Mouse (Mus musculus) limb, embryonic 15.5 days (tissue): ENCODE measurements around the gene Ttc23l. TPM values are rescaled to one million over a fixed set of nuclear protein-coding genes. Genes with fewer than 3 reads are reported as not detected.

Experiments
- ATAC-seq: fragments of 200-750 bp; cut with Nextera tagmentation; 2 replicates; pipeline ENCODE4 v1.8.0; 2017; ENCODE audit warnings: low read depth, moderate TSS enrichment; ENCODE audit not compliant: insufficient number of reproducible peaks, low FRiP score, low TSS enrichment
- H3K27ac ChIP-seq: fragments of 300-500 bp; sonication (generic); 2 replicates; pipeline ENCODE4 v1.5.1; 2015; ENCODE audit warnings: moderate library complexity, mild to moderate bottlenecking, inconsistent platforms
- H3K27me3 ChIP-seq: fragments of 300-500 bp; sonication (generic); 2 replicates; pipeline ENCODE4 v1.6.1; 2015; ENCODE audit warnings: inconsistent platforms
- H3K36me3 ChIP-seq: fragments of 300-500 bp; sonication (generic); 2 replicates; pipeline ENCODE4 v1.6.1; 2015; ENCODE audit warnings: inconsistent platforms
- H3K4me1 ChIP-seq: fragments of 300-500 bp; sonication (generic); 2 replicates; pipeline ENCODE4 v1.6.1; 2015; ENCODE audit warnings: inconsistent platforms
- H3K4me2 ChIP-seq: fragments of 300-500 bp; sonication (generic); 2 replicates; pipeline ENCODE4 v1.6.1; 2015; ENCODE audit warnings: mild to moderate bottlenecking, inconsistent platforms
- H3K4me3 ChIP-seq: fragments of 300-500 bp; sonication (generic); 2 replicates; pipeline ENCODE4 v1.5.1; 2015; ENCODE audit warnings: mild to moderate bottlenecking, inconsistent platforms
- H3K9ac ChIP-seq: fragments of 300-500 bp; sonication (generic); 2 replicates; pipeline ENCODE4 v1.6.1; 2015; ENCODE audit warnings: inconsistent platforms
- H3K9me3 ChIP-seq: fragments of 300-500 bp; sonication (generic); 2 replicates; pipeline ENCODE4 v1.6.1; 2016; ENCODE audit warnings: inconsistent platforms
- WGBS: fragments of 180-500 bp; shearing (Covaris S2); methylation state at CpG from one replicate; pipeline ENCODE4 v1.1.7; 2015; 5-methylcytosine and 5-hydroxymethylcytosine counted together
- polyA plus RNA-seq: library from polyadenylated mRNA; unstranded; fragments of >200 nt; fragmentation: Nextera tagmentation; extraction: Ambion mirVana; gene quantifications from 2 replicates; pipeline ENCODE4 v1.2.1, GENCODE M21; 2015

Ttc23l gene
- polyA plus RNA-seq, 1 experiment from 2014 or later, result not detected

DNA sequence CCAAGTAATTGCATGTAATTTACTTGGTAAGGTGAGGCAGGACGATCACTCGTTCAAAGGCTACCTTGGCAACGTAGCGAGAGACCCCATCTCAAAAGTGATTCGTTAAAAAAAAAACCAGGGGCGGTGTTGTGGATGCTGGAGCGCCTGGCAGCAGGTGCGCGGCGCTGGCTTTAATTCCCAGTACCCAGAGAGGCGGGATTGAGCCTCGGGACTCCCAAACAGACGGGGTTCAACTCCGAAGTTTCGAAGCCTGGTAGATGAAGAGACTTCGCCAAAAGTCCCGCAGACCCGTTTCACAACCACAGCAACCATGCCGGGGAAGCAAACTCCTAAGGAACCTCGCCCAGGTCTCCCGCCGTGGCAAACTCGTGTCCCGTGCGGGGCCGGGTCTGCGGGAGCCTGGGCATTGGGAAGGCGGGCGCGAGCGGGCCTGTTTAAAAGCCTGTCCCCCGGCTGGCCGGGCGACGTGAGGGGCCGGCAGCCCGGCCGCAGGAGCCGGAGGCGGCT, 88.8 kb downstream of the Ttc23l start:
- no peak for ATAC-seq
- Histone ChIP-seq H3K27ac (peak overlapping the region; percentile 85), H3K9ac (peak overlapping the region; percentile 86), H3K4me1 (peaks cover 7% of the 10 kb centered on the region; the same call in 1 of the 2 replicates), H3K36me3 (0 out of 2 replicates have a peak, but pooled peaks cover 2% of the 10 kb centered on the region), H3K9me3 (no peaks in the 10 kb centered on the region), H3K4me3 (peak overlapping the region; percentile 87), H3K4me2 (peak overlapping the region; percentile 56), H3K27me3 (no peaks in the 10 kb centered on the region)
- WGBS, result under 1% methylated on average over 40 of the region's 40 CpGs

DNA sequence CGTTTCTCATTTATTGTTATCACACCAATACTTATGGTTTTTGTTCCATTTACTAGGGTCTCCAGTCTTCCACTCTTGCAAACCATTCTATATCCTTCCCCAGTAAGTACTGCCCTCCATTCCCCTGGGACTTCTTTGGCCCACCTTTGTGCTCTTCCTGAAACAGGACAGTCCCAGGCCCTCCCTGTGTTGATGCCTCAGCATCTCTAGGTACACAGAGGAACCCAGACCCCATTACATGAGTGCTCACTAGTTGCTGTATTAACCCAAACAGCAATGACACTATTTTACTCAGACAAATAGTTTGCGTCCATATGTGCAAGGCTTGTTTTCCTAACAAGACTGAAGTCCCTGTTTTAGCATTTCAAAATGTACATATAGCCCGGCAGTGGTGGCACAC, 89.7 kb downstream of the Ttc23l start:
- Histone ChIP-seq H3K27me3 (no peaks in the 10 kb centered on the region), H3K9me3 (no peaks in the 10 kb centered on the region), H3K27ac (no peak overlapping the region), H3K36me3 (no peaks in the 10 kb centered on the region), H3K4me3 (peak overlapping the region; percentile 87; the same call in 1 of the 2 replicates), H3K4me1 (peaks cover 7% of the 10 kb centered on the region; the same call in 1 of the 2 replicates), H3K9ac (no peak overlapping the region), H3K4me2 (no peak overlapping the region)
- 85% methylated on average over 3 of the region's 3 CpGs for WGBS
- no peak for ATAC-seq

DNA sequence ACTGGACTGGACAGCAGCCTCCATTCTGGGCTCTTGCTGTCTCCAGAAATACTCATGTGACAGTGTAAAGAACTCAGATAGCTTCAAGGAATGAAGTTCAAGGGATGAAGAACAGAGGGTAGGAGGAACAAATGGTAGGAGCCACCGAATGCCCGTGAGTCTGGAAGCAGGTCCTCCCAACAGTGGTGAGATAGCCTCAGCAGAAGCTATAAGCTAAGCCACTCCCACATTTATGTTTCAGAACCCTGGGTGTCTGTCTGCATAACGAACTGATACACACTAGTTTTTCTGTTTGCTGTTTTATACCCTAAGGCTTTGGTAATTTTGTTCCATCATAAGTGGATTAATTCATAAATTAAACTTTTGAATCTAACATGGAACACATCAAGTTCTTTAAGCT, 93.8 kb downstream of the Ttc23l start:
- Histone ChIP-seq H3K4me2 (no peak overlapping the region), H3K27ac (no peak overlapping the region), H3K36me3 (peaks cover 21% of the 10 kb centered on the region), H3K27me3 (no peaks in the 10 kb centered on the region), H3K9ac (no peak overlapping the region), H3K4me1 (peaks cover 4% of the 10 kb centered on the region; the same call in 1 of the 2 replicates), H3K4me3 (no peak overlapping the region), H3K9me3 (no peaks in the 10 kb centered on the region)
- WGBS, result 88% methylated on average over 3 of the region's 3 CpGs
- ATAC-seq, result no peak

DNA sequence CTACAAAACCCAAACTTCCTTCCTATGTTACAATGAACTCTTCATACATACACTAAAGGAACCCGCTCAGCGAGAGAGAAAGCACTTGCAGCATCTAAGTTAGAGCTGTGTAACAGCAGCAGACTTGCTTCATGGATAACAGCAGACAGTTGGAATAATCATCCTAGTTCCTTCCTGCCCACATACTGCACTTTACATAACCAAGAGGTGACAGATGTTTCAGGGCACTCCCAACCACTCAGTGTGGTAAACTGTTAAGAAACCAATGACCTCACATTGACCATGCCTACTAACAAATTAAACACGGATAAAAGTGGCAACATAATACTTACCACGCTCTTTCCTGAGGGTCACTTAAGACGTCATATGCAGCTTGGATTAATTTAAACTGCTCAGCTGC, 94.9 kb downstream of the Ttc23l start:
- Histone ChIP-seq H3K4me2 (no peak overlapping the region), H3K9ac (no peak overlapping the region), H3K4me3 (no peak overlapping the region), H3K4me1 (no peaks in the 10 kb centered on the region; the same call in 1 of the 2 replicates), H3K27ac (no peak overlapping the region), H3K36me3 (peaks cover 28% of the 10 kb centered on the region), H3K9me3 (no peaks in the 10 kb centered on the region), H3K27me3 (no peaks in the 10 kb centered on the region)
- WGBS, result 71% methylated on average over 5 of the region's 5 CpGs
- no peak for ATAC-seq

DNA sequence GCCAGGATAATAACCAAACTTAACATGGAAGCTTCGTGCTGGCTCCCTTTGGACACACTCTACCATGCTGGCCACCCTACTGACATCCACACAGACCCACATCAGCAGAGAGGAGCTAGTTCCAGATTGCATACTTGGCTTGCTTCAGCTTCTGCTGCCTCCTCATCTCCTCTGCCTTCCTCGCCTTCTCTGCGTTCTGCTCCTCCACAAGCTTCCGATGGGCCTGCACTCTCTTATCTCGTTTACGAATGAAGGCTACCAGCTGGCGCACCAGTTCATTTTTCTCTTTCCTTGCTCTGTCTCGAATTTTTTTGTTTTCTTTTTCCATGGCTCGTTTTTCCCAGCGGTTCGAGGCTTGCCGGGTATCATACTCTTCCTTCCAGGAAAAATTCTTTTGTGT, 97.5 kb downstream of the Ttc23l start:
- no peaks in the 10 kb centered on the region for H3K9me3 ChIP-seq
- no peak overlapping the region for H3K4me3 ChIP-seq
- no peaks in the 10 kb centered on the region for H3K27me3 ChIP-seq
- ATAC-seq, result no peak
- H3K36me3 ChIP-seq, result peaks cover 44% of the 10 kb centered on the region
- H3K27ac ChIP-seq, result no peak overlapping the region
- H3K4me2 ChIP-seq, result no peak overlapping the region
- H3K4me1 ChIP-seq, result no peaks in the 10 kb centered on the region
- H3K9ac ChIP-seq, result no peak overlapping the region
- WGBS, result 91% methylated on average over 12 of the region's 12 CpGs

Other genes starting within 250 kb of the Ttc23l start
- not detected in 2 replicates for gene Gm21973, start 233.3 kb downstream of the Ttc23l start, polyA plus RNA-seq
- gene Agxt2, start 200.1 kb downstream of the Ttc23l start, polyA plus RNA-seq, result not detected in 2 replicates
- 11.2 and 11.3 TPM in 2 replicates for gene Dnajc21, start 88.2 kb downstream of the Ttc23l start, polyA plus RNA-seq
- gene Brix1, start 72.7 kb downstream of the Ttc23l start, polyA plus RNA-seq, result 89.6 and 92.3 TPM in 2 replicates
- gene Rad1, start 72.7 kb downstream of the Ttc23l start, polyA plus RNA-seq, result 27.2 and 27.6 TPM in 2 replicates
- gene Rai14, start 156.0 kb upstream of the Ttc23l start, polyA plus RNA-seq, result 48.2 and 56.9 TPM in 2 replicates